Mouse (Mus musculus) spleen, adult 2 months (tissue): ENCODE results near the gene Amph. TPM values are rescaled to one million over a fixed set of nuclear protein-coding genes. Genes with fewer than 3 reads are reported as not detected.

ENCODE experiments used
- DNase-seq, 2 experiments: peaks; one replicate each; pipeline versions ENCODE4 v3.0.0 to v3.0.0-alpha.2; 2012 to 2021; ENCODE audit warnings: low spot score in 2 of 2, low read depth in 1 of 2
- H3K27ac ChIP-seq: fragments of 200-500 bp; 2 replicates; pipeline ENCODE4 v1.5.1; 2012; ENCODE audit warnings: low read length, inconsistent platforms; ENCODE audit not compliant: insufficient read depth
- H3K27me3 ChIP-seq: fragments of 200-500 bp; 2 replicates; pipeline ENCODE4 v1.6.1; 2012; ENCODE audit warnings: mild to moderate bottlenecking, moderate library complexity, low read length, inconsistent platforms; ENCODE audit not compliant: control insufficient read depth, insufficient read depth
- H3K36me3 ChIP-seq: fragments of 200-500 bp; 2 replicates; pipeline ENCODE4 v1.6.1; 2012; ENCODE audit warnings: mild to moderate bottlenecking, low read length, inconsistent platforms; ENCODE audit not compliant: control insufficient read depth, insufficient read depth
- H3K4me1 ChIP-seq: fragments of 200-500 bp; 2 replicates; pipeline ENCODE4 v1.6.1; 2011; ENCODE audit warnings: inconsistent platforms; ENCODE audit not compliant: control insufficient read depth, insufficient read depth, insufficient read length
- H3K4me3 ChIP-seq: fragments of 200-500 bp; 2 replicates; pipeline ENCODE4 v1.5.1; 2011; ENCODE audit warnings: mild to moderate bottlenecking, inconsistent platforms; ENCODE audit not compliant: insufficient read depth, insufficient read length; ENCODE audit errors: extremely low read depth
- CTCF ChIP-seq: fragments of 200-500 bp; IDR thresholded peaks from 2 replicates; pipeline ENCODE4 v1.5.1; 2011; ENCODE audit warnings: mild to moderate bottlenecking, inconsistent platforms; ENCODE audit not compliant: insufficient read depth, insufficient read length, insufficient replicate concordance; ENCODE audit errors: extremely low read depth
- POLR2A ChIP-seq: fragments of 200-500 bp; IDR thresholded peaks from 2 replicates; pipeline ENCODE4 v1.6.1; 2011; ENCODE audit warnings: low read depth, low read length, inconsistent platforms
- WGBS: fragments of 180-500 bp; shearing (Covaris S2); methylation state at CpG from one replicate; pipeline ENCODE4 v1.1.7; 2018; 5-methylcytosine and 5-hydroxymethylcytosine counted together
- polyA plus RNA-seq: library from polyadenylated mRNA; depleted of rRNA; stranded (reverse); fragments of >200 nt; gene quantifications from 2 replicates; pipeline ENCODE4 v1.2.3, GENCODE M21; 2012

The Amph gene
- polyA plus RNA-seq, 1 experiment = 0.41 TPM

DNA sequence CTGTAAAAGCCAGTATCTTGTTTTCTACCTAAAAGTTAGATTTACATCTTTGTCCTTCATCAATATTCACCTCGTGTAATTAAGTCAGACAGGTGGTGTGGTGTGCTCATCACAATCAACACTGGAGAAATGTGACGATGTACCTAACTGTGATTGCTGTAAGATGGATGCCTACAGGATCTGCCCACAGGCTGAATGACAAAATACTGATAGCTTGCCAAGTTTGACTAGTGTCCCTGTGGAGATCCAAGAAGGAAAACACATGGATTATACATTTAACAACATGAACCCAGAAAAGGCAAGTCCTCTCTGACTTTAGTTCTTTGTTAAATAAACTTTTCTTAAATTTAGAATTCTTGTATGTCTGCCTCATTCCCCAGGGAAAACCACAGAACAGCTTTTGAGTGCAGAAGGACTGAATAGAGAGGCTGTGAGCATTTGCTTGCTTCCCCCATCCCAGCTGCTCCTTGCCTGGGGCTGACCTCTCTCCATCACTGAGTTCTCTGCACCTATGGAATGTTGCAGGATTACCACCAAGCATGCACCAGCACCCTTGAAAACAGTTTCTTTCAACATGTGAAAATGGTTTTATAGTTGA, 77.2 kb downstream of the Amph start:
- no peaks in the 10 kb centered on the region for H3K36me3 ChIP-seq
- no peak for TF ChIP-seq POLR2A
- TF ChIP-seq CTCF = no peak
- no peak for DNase-seq

DNA sequence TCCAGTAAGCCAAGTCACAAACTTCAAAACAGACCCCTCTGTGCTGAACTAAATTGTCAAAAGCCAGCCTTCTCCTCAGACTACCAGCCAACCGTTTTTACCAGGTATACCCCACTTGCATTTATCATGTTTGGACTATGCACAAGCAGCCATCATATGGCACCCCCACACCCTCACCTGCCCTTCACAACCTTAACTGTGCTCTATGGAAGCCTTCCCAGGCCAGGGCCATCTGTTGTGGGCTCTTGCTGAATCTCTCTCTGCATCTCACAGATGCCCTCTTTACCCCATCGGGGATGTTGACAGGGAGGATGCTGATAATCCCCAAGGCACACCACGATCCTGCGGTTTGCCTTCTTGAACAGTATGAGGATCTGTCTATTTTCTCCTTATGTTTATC, 77.9 kb downstream of the Amph start:
- Histone ChIP-seq H3K4me3 (no peak overlapping the region), H3K4me1 (no peaks in the 10 kb centered on the region), H3K27ac (no peak overlapping the region), H3K36me3 (no peaks in the 10 kb centered on the region), H3K27me3 (no peaks in the 10 kb centered on the region)
- no peak for DNase-seq
- TF ChIP-seq POLR2A (no peak), CTCF (no peak)
- WGBS = 88% methylated on average over 4 of the region's 4 CpGs

More for the DNA sequence above, 77.2 kb downstream of the Amph start:
- 80% methylated on average over 2 of the region's 2 CpGs for WGBS
- H3K4me1 ChIP-seq = no peaks in the 10 kb centered on the region
- no peak overlapping the region for H3K4me3 ChIP-seq
- no peak overlapping the region for H3K27ac ChIP-seq
- no peaks in the 10 kb centered on the region for H3K27me3 ChIP-seq

DNA sequence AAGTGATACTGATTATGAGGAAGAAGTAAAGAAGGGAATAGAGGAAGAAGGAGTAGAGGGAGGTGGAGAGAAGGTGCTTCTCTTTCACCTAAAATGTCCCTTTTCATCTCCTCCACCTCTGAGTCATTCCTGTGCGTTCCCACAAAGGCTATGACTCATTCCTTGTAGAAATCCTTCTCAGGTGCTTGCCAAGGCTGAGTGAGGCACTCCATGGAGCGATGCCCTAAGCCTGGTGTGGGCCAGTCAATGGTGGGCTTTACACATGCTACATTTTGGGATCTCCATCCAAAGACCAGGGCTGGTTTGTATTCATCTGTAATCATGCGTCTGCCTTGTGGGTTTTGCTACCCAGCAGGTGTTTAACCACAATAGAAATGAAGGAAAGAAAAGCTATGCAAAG, 78.9 kb downstream of the Amph start:
- Histone ChIP-seq H3K27ac (no peak overlapping the region), H3K36me3 (no peaks in the 10 kb centered on the region), H3K4me3 (no peak overlapping the region), H3K27me3 (no peaks in the 10 kb centered on the region), H3K4me1 (no peaks in the 10 kb centered on the region)
- DNase-seq = no peak
- no peak for TF ChIP-seq POLR2A
- no peak for TF ChIP-seq CTCF
- 74% methylated on average over 3 of the region's 3 CpGs for WGBS

DNA sequence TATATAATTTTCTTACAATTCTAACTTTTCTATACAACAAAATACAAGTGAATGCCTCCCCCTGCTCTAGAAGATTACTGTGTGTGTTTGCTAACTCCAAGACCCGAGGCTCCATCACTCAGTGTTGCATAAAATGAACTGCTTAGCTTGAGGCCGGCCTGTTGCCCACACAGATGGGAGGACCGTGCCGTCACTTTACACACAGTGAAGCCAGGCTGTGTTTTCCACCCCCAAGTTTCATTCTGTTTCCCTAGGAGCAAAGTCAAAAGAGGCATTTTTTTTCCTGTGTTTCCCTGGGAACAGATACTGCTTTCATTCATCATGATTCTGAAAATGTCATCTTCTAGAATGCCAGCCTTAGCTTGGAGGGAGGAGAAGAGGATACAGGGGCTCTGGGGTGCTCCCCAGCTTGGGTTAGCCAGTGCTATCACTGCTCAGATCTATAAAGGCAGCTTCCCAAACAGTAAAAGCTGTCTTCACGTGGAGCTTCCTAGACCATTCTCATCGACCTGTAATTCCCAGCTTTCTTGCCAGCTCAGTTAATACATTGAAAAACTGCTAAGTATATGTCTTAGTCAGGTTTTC, 79.9 kb downstream of the Amph start:
- H3K4me3 ChIP-seq = no peak overlapping the region
- no peaks in the 10 kb centered on the region for H3K27me3 ChIP-seq
- WGBS = 79% methylated on average over 6 of the region's 6 CpGs
- TF ChIP-seq POLR2A (no peak), CTCF (no peak)
- no peaks in the 10 kb centered on the region for H3K36me3 ChIP-seq
- H3K4me1 ChIP-seq = no peaks in the 10 kb centered on the region
- H3K27ac ChIP-seq = no peak overlapping the region
- DNase-seq = no peak

DNA sequence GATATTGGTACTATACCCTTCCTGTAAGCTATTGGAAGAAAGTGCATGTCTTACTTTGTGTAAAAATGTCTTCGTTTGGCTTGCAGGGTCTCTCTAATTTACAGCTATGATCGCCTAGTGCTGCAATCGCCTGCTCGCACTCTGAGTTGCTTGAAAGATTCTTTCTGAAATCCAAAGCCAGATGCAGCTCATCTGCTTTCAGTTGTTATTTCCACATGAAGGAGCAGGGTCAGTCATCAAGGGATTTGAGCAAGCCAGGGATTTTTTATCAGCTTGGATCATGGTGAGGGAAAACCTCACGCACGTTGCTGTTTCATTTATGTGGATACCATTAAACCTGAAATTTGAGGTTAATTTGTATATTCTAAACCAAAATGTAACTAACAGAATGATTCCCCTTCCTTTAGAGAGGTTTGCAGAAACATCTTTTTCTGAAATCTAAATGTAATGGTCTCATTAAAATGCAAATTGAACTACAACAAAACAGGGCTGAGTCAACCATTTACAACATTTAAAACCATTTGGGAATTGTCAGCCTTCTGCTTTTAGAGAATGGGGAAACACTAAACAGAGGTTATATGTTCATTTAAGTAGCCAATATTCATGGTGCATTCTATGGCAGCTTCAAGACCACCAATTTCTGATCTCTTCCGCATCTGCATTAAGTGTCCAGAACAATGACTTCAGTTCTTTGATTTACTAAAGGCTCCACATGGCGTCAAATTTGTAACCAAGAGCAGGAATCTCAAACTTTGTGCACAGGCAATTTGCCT, 84.1 kb downstream of the Amph start:
- no peaks in the 10 kb centered on the region for H3K36me3 ChIP-seq
- H3K4me1 ChIP-seq = no peaks in the 10 kb centered on the region
- no peak overlapping the region for H3K27ac ChIP-seq
- DNase-seq = no peak
- no peaks in the 10 kb centered on the region for H3K27me3 ChIP-seq
- no peak overlapping the region for H3K4me3 ChIP-seq
- TF ChIP-seq POLR2A (no peak), CTCF (no peak)
- WGBS = 89% methylated on average over 8 of the region's 8 CpGs

DNA sequence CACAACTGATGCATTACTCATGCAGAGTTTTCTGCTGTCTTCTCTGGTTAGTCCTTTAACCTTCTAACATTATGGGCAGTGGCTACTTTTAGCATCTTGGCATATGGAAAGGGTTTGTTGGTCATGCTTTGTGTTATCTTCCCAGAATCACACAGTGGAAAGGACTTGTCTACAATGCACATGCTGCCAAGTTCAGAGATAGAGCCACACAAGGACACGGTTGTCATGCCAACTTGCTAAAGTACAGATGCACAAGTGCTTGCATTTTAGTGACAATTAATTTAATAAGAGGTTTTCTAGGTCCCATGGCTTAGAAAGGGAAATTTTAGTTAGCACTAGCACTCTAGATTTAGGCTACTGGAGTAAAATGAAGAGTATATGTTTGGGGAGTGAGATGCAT, 104.1 kb downstream of the Amph start:
- 85% methylated on average over 1 of the region's 1 CpGs for WGBS
- H3K4me3 ChIP-seq = no peak overlapping the region
- TF ChIP-seq POLR2A (no peak), CTCF (no peak)

DNA sequence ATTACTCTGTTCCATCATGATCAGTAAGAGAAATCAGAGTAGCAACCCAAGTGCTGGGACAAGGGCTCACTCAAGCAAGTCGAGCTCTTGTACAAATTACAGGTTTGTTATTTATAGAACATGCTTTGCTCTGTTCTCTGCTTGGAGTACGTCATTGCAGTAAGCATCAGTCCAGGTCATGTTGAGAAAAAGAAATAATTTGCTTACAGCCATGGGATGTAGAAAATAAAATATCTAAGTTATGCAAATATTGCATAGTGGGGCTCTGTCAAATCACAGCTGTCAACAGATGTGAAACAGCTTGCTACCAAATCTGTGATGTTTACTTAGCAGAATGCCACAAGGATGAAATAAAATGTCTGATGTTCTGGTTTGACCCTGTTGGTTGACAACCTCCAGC, 106.5 kb downstream of the Amph start:
- DNase-seq = no peak
- Histone ChIP-seq H3K4me1 (no peaks in the 10 kb centered on the region), H3K4me3 (no peak overlapping the region), H3K27me3 (no peaks in the 10 kb centered on the region), H3K27ac (no peak overlapping the region), H3K36me3 (no peaks in the 10 kb centered on the region)
- 75% methylated on average over 2 of the region's 2 CpGs for WGBS
- TF ChIP-seq CTCF = no peak
- TF ChIP-seq POLR2A = no peak

More for the DNA sequence above, 104.1 kb downstream of the Amph start:
- Histone ChIP-seq H3K4me1 (no peaks in the 10 kb centered on the region), H3K27ac (no peak overlapping the region), H3K27me3 (no peaks in the 10 kb centered on the region), H3K36me3 (no peaks in the 10 kb centered on the region)
- no peak for DNase-seq
